Mouse (Mus musculus) kidney, postnatal 25 days (tissue): ENCODE results near the gene Tmem184a.

Source experiments
- DNase-seq, 2 experiments: peaks; one replicate each; pipeline ENCODE4 v3.0.0; 2021; ENCODE audit warnings: mixed read lengths in 2 of 2

Gene Tmem184a

DNA sequence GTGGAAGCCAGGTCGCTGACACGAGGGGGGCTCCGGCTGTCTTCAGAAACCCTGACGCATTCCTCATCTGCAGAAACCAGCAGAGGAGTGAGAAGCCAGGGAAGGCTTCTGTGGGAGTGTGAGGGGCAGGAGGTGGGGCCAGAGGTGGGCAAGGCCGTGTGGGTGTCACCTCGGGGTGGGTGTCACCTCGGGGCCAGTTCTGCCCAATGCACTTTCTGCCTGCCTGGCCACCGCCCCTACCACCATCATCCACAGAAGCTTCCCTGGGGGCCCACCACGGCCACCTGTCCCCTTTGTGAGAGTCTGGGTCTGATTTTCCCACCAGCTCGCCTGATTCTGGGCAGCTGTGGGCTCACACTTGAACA lies 6.6 kb downstream of the Tmem184a start:
- DNase-seq, result peak in 1 of 2 experiments; percentile 72

DNA sequence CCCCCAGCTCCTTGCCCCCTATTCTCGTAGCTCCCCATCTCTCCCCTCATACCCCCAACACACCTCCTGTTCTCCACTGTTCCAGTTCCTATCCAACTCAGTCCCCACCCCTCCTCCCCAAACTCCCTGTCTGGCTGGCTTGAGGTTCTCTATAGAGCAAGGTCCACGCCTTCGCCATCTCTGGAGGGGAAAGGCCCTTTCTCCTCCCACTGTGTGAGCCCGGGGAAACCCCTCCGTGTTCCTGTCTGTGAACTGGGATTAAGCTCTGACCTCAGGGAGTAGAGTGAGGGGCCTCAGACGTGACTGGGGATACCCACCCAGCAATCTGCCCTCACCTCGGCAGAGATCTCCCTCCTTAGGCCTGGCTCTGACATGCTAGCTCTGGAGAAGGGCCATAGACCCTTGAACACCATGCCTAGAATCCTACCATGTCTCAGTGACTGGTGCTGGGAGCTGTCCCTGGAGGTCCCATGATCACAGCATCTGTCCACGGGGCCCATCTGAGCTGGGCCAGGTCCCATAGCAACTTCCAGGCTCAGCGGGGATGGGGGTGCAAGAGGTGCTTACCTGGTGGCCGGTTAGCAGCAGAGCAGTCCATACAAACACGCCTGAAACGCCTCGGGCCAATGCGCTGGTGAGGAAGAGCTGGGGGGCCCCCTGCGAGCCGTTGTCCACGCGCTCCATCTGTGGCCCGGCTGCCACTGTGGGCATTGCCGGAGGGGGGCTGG lies 7.2 kb downstream of the Tmem184a start:
- peak in 1 of 2 experiments; percentile 42 for DNase-seq

DNA sequence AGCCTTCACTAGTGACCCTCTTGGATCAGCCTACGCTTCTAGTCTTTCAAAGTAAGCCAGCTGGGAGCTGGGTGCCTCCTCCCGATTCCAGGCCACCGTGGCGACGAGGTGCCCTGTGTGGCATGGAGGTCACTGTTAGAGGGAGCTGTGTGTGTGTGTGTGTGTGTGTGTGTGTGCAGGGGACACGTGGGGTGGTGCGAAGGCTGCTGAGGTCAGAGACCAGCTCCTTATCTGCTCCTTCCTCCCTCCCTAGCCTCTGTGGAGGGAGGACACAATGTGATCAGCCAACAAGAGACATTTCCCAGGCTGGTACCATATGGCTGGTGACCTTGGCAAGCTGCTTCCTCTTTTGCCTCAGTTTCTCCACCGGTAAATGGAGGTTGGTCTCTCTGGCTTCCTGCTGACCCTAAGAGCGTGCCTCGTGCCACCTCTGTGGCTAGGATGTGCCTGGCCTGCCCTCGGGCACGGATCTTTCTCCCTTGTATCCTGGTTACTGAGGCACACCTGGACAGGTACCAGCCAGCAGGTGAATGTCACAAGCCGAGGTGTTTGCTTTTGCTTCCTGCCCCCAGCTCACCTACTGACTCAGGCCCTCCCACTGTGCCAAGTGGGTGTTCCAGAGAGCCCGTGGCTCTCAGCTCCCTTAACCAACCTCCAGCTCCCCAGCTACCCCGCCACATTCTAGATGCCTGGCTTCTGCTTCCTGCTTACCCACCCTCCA lies 7.9 kb downstream of the Tmem184a start:
- DNase-seq, result peak; percentile 42 to 80

DNA sequence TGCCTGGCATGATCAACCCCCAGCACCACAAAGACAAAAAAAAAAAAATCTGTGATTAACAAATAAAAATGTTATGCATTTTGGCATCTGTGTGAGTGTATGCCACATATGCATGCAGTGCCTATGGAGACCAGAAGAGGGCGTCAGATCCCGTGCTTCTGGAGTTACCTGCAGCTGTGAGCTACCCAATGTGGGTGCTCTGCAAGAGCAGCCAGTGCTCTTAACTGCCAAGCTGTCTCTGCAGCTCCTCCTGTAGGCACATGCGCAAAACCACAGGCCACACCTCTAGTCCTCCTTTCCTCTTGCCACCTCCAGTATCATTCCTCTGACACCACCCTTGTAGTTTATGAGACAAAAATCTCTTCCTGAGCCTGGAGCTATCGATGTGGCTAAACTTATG lies 10.3 kb downstream of the Tmem184a start:
- no peak for DNase-seq

DNA sequence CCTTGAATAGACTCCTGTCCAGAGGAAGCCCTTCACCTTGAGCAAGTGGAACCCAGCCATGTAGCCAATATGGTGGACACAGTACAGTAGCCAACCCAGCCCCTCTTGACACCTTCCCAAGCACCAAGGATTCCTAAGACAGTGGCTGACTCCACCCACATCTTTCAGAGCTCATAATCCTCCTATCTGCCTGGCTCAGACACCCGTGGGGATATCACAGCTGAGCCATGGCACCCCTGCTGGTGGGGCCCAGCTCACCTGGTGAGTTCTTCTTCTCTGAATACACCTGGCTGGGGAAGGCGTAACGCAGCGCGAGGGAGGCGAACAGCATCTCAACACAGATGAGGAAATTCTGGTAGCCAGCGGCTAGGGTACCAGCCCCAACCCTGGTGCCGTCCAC lies 13.8 kb downstream of the Tmem184a start:
- DNase-seq, result peak in 1 of 2 experiments; percentile 41

DNA sequence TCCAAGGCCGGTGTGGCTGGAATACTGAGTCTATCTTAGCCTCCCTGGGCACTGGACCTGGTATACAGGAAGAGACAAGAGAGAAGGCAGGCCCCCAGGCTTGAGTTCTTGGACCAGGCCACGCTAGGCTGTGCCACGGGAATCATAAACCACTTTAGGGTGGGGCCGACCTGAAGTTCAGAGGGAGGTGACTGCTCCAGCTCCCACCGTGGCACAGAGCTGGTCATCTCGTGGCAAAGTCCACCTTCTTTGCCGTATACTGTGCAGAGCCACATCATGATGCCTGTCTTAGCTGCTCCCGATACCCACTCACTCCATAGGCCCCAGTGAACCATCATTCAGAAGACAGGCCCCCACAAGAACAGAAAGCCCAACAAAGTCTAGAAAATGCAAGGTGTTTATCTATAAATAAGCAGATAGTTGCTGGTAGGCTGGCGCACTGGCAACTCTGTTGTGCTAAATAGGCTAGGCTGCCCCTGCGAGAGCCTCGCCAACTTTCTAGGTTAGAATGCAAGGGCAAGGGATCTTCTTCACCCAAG lies 15.1 kb downstream of the Tmem184a start:
- DNase-seq, result no peak

DNA sequence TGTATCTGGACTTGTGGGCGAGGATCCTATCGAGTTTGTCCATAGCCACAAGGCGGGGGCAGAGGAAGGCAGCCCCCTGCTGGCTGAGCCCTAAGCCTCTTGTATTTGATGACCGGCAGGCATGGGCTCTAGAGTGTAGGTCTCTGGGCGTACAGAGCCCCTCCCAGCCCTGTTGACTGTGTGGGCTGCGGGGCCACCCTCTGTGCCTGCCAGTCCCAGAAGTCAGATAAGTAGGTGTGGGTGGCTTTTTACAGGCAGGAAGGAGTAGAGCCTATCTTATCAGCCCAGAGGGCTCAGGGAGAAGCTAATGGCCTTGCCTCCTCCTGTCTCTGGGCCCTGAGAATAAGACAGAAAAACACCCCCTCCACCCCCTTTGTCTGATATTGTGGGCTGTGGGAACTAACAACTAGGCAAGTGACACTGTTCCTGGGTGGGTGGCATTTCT lies 15.6 kb downstream of the Tmem184a start:
- no peak for DNase-seq

DNA sequence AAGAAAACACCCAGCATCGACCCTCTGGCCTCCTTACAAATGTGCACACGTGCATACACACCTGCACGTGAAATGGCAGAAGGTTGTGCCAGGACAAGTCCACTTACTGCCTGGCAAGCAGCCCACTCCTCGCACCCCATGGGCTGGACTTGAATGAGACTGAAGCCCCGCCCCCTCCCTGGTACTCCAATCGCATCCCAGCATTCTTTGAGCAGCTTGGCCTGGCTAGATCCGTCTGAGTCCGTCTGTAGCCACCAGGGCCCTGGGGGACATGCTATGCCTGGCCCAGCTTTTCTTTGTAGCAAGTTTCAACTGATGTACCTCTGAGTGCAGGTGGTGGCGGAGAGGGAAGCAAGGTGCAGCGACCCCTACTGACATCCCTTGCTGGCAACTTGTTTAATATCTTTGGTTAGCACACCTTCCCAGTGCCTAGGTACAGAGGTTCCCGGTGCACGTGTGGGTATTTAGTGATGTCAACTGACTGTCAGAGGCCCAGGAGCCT lies 16.1 kb downstream of the Tmem184a start:
- peak; percentile 94 to 95 for DNase-seq

DNA sequence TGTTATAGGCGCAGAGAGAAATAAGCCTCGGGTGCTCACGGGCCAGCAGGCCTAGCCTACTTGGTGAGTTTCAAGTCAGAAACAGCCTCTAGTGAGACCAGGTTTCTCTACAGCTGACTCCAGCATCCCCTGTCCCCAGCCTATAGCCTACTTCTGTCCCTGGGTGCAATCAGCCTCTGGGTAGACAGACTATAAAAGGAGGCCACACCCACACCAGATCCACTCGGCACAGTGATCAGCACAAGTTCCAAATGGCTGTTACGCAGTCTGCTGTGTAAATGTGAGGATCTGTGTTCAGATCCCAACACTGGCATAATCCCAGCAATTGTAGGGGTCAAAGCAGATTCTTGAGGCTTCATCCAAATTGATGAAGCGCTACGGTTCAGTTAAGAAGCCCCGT lies 16.6 kb downstream of the Tmem184a start:
- no peak for DNase-seq

DNA sequence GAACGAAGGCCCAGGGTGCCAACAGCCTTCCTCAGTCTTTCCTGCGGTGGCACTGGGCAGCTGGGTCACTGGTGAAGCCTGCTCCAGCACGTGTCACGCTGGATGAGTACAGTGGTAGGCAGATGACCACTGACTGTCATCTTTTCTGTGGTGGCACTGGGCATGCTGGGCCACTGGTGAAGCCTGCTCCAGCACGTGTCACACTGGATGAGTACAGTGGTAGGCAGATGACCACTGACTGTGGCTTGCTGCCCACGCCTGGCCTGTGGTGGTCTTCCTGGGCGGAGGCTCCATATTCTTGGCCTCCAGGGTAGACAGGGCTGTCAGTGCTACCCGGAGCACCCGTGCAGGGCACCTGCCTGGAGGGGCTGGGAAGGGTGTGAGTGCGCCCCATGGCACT lies 17.8 kb downstream of the Tmem184a start:
- DNase-seq, result peak in 1 of 2 experiments; percentile 38

DNA sequence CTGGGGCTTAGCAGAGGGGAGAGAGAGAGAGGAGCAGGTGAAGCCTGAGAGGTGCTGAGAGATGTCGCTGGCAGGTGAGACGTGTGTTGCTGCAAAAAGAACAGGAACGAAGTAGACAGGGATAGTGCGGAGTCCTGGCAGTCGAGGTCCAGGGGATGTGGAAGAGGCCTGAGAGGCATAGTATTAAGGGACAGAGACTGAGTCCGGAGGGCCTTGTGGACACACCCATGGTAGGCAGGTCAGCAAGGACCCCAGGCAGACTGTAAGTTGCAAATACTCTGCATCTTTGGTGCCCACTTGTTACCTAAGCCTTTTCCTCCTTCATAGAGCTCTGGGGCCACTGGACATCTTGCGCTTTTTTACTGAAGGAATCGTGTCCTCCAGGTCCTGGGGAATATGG lies 18.5 kb downstream of the Tmem184a start:
- DNase-seq, result no peak

DNA sequence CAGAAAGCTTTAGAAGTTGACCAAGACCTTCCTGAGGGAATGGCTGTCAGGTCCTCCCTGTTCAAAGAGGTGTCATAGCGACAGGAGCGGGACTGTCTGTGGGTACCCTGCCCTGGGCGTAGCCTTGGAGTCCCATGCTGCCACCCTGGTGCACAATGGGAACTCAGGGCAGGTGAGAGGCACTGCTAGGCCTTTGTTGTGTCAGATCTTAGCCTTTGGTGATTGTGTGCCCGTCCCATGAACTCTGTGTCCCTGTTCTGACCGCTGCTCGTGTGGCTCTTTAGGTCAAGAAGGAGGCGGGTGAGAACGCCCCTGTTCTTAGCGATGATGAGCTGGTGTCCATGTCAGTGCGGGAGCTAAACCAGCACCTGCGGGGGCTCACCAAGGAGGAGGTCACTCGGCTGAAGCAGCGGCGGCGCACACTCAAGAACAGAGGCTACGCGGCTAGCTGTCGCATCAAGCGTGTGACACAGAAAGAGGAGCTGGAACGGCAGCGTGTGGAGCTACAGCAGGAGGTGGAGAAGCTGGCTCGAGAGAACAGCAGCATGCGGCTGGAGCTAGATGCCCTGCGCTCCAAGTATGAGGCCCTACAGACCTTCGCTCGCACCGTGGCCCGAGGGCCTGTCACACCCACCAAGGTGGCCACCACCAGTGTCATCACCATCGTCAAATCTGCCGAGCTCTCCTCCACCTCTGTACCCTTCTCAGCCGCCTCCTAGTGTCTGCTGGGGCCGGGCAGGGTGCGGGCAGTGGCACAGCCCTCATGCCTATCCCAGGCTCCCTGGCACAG lies 19.7 kb downstream of the Tmem184a start:
- no peak for DNase-seq

DNA sequence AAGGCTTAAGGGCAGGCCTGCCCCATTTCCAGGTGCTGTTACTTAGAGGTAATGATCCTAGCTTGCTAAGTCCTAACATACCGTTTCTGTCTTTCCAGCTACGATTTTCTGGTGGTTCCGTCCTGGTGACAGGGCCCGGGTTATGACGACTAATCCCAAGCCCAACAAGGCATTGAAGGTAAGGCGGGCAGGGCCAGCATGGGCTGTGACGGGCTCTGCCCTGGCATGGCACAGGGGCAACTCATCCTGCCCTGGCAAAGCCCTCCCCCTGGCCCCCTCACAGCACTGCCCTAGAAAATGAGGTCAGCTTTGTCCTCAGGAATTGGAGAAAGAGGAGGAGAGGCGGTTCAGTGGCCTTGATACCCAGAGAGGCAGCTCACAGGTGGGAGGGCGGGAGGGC lies 20.7 kb downstream of the Tmem184a start:
- DNase-seq, result no peak

DNA sequence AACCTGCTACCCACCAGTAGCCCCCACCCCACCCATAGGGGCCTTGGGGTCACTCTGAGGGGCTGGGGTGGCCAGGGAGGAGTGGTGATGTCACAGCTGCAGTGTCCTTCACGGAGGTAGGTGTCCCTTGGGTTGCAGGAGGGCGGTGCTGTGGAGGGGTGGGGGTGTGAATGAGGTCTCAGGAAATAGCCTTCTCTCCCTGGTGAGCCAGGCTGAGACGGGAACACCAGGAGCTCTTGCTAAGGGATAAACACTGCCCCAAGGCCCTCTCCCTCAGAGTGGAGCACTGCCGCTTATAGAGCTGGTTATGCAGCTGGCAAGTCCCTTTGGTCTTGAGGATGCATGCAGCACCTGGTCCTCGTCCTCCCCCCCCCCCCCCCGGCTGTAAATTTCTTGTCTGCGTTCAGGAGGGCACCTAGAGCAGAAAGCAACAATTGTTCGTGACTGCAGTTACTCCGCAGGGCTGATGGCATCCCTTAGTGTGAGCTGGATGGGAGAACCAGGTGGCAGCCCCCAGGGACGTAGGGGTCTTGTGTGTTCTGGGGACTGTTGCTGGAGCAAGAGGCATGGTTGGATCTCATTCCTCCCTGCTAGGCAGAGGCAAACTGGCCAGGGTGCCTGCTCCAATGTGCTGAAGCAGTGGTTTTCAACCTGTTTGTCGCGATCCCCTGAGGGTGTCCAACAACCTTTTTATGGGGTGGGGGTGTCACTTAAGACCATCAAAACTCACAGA lies 21.4 kb downstream of the Tmem184a start:
- no peak for DNase-seq

DNA sequence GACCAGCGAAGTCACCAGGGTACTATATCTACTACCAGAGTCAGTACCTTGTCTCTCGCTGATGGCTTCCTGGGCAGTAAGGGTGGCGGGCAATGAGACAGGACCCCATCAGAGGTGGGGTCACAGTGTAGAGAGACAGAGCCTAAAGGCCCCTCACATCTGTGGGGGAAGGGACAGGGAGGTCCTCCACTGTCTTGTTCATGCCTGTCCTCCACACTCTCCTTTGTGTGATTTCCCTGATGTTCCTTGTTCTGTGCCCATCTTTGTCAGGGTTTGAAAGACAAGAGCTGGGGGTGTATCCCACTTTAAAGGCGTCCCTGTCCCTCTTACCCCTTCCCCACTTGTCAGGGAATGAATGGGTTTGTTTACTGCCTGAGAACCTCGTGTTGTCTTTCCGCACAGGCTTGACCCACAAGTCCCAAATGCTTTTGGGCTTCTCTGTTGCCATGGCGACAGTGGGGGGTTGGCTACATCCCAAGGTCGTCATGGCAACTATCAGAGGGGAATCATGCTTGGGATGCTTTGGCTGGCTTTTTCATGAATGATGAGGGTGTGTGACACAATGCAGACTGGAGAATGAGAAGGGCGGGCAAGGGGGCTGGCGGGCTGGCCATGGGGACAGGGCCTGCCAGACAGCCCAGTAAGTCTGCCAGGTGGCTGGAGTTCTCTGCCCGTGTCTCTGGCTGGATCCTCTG lies 22.1 kb downstream of the Tmem184a start:
- DNase-seq, result peak; percentile 88

DNA sequence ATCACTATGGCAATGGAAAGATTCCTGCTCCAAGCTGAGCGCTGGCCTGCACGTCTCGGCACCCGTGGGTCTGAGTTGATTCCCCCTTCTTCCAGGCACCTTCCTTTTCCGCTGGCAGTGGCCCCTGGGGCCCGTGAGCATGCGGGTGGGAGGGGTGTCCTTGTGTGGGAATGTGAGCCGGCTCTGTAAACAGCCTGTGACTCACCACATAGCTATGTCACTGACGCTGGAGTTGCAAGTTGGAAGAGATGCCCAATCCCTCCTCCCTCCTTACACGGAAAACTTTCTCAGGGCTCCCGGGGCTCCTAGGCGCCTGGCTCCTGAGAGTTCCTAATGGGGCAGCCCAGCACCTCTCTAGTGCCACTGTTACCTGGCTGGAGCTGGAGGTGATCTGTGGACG lies 22.8 kb downstream of the Tmem184a start:
- peak; percentile 92 to 95 for DNase-seq

DNA sequence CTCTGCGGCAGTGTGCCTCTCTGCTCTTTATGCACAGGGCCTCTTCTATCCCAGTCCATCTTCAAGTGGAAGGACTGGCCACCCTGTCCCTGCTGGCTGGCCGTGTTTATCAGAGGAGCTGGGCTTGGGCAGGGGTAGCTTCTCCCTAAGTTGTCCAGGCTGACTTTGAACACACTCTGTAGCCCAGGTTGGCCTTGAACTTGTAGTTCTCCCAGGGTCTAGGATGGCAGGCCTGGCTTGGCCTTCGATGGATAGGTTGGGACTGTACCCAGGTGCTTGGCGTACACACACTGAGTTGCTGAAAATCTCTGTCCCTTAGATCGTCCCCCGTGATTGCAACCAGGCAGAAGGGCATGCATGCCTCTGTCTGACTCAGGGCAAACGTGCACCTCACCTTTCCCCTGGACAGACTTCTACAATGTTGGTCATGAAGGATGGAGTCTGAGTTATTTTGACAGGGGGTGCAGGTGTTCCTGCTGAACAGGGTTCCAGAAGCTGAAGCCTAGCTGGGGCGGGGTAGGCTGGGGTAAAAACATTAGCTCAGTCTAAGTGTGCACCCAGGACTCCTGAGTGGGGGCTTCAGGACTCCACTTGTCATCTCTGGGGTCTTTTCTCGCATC lies 23.6 kb downstream of the Tmem184a start:
- peak in 1 of 2 experiments; percentile 38 for DNase-seq

DNA sequence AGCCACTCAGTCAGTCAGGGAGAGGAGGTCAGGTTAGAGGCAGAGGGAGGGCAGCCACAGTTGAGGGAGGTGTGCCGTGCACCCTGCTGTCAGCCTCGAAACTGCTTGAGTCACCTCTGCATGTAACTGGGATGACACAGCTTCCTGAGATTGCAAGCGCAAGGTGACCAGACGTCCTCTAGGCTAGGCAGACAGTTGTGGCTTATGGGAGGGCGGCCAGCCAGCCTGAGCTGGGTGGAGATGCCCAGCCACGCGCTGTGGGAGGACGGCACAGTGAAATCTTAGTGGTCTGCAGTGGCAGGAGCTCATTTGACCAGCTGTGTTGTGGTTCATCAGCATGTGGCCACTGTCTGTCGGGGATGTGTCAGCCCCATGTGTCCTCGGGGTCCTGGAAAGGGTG lies 24.8 kb downstream of the Tmem184a start:
- peak in 1 of 2 experiments; percentile 61 for DNase-seq

DNA sequence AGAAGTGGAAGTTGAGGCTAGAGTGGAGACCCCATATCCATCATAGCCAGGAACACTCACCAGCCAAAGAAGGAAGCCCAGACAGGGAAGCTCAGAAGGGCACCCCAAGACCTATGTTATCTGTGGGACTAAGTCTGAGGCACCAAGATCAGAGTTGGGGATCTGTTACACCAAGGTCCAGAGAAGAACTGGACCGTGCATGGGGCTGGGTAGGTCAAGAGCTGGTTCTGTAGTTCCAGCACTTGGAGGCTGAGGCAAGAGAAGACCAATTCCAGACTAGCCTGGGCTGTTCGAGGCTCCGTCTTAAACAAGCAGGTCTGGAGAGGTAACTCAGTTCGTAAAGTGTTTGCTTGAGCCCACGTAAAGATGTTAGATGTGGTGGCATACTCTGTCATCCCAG lies 25.6 kb downstream of the Tmem184a start:
- DNase-seq, result no peak

DNA sequence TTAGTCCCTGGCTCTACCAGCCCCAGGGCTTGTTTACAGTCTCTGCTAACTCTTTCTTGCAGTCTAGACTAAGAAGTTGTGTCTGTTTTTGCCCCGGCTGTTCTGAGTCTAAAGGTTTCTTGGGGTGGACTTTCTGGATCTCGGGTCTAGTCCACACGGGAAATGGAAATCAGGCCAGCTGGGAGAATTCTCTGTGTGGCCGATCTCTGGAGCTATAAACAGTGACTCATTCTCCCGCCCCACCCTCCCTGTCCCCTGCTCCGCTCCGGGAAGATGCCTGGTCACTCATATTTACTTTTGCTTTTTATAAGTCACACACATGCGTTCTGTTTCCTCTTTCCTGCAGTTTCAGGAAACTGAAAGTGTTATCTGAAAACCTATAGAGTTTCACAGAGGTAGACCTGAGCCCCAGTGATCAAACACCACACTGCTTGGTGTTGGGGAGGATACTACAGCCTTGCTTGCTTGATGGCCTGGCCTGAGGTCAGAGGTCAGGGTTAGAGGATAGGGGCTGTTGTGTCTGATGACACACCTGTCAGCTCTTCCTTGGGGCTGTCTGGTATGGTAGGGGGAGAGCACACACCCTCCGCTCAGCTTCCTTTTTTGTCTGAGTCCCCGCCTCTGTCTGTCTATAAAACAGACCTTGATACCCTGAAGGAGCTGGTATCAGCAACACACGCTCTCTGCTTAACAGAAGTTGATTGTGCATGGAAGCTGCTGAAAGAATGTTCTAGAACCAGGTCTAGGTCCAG lies 26.2 kb downstream of the Tmem184a start:
- DNase-seq, result peak; percentile 75 to 83

DNA sequence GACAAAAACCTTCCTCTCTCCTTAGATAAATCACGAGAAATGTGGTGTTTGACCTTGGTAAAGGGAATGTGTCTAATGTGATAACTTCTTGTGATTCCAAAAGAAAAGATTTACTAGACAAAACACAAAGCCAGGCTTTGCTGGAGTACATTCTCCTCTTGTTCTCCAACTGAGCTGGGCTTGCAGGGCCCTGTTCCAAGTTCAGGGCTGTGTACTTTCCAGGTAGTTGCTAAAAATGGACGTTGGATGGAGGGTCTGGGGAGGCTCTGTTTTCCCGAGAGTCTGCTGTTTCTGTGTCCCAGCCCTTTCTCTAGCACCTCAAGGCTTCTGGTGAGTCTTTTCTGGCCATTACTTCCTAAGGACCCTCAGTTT lies 26.8 kb downstream of the Tmem184a start:
- DNase-seq, result peak; percentile 49 to 60
